Mouse (Mus musculus): ENCODE data around the gene Mocs3. TPM values are rescaled to one million over a fixed set of nuclear protein-coding genes. Genes with fewer than 3 reads are reported as not detected.
A peak's percentile ranks its signal among the peaks of the same experiment; 100 is the strongest.

Mocs3 gene
- polyA plus RNA-seq, 1 experiment: 11.4 TPM

DNA sequence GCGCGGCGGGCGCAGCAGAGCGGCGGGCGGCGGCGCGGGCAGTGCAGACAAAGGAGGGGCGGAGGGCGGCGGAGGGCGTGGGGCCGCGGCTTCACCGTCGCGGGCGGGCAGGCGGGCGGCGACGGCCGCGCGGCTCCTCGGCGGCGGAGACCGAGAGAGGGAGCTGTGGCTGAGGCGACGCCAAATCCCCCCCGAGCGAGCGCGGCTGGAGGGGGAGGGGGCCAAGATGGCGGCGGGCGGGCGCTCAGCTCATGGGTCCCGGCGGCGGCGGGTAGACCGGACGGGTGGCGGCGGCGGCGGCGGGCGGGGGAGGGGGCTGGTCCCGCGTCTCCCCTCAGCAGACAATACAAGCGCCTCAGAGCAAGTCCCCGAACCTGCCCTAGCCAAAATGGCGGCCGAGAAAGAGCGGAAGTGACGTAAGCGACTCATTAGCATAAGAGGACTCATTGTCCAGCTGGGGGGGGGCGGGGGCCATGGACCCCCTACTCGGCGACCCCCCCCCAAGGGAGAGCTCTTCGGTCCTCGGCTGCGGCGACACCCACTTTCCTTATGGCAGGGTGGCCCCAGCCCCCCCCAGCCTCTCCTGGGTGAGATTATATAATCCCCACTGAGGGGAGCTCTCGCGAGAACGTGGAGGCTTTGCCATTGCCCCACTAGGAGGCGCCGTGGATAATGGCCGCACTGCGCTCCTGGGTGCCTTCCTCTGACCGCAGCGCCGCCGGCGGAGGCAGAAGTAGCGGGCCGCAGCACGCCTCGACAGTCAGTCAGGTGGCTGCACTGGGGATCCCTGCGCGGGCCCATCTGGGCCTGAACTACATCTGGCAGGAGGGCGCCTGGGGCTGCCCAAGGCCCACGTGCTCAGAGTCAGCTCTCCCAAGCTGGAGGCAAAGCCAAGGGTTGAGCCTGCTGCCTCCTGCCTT lies 23.4 kb upstream of the Mocs3 start, which contains the start of gene Adnp:
Gene Adnp (minus strand): TSS at position 388 of the 920 bp plus-strand sequence.
- peaks cover 50% of the 10 kb centered on the region for H3K36me3 ChIP-seq (ENCODE audit: control insufficient read depth, insufficient read depth)

DNA sequence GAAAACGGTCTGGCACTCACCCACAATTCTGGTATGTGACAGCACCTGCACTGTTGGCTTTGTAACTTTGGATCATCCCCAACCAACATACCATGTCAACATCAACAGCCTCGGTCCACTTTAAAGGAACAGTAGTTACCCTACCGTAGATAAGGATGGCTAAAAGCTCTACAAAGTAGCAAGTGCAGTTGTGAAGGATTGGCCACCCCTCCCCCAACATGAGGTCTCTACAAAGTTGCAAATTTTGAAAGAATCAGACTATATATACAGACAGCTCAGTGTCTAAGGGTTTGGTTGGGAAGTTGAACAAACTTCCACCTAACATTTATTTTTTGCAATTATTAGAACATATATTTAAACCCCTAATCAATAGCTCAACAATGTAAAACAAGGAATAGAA lies 22.5 kb upstream of the Mocs3 start:
- Histone ChIP-seq H3K4me2 (ENCODE audit: low read depth) (no peak overlapping the region), H3K27me3 (ENCODE audit: control insufficient read depth, insufficient read depth, insufficient read length) (no peaks in the 10 kb centered on the region), H3K36me3 (ENCODE audit: control insufficient read depth, insufficient read depth) (peaks cover 58% of the 10 kb centered on the region), H3K4me3 (peak overlapping the region; percentile 77), H3K79me2 (ENCODE audit: control insufficient read depth, insufficient read depth) (peaks cover 33% of the 10 kb centered on the region), H3ac (ENCODE audit: control insufficient read depth, insufficient read length) (no peak overlapping the region)
- no peak for TF ChIP-seq REST (IDR thresholded peaks at IDR 0.05; ENCODE audit: insufficient read depth, insufficient read length)
- no peak for TF ChIP-seq CEBPB (IDR thresholded peaks at IDR 0.05; ENCODE audit: insufficient read depth, poor library complexity, severe bottlenecking)
- TF ChIP-seq SRF (IDR thresholded peaks at IDR 0.05; ENCODE audit: control insufficient read depth, insufficient read length, low read depth): no peak
- no peak for TF ChIP-seq POLR2AphosphoS2 (IDR thresholded peaks at IDR 0.05; ENCODE audit: insufficient read length, low read depth)
- TF ChIP-seq MYOG (IDR thresholded peaks at IDR 0.05; ENCODE audit: control insufficient read depth in 1 of 3, insufficient read depth in 1 of 3, insufficient read length in 2 of 3, low read depth in 2 of 3): no peak
- no peak for TF ChIP-seq USF1 (IDR thresholded peaks at IDR 0.05; ENCODE audit: low read depth)
- no peak for TF ChIP-seq TCF3 (IDR thresholded peaks at IDR 0.05; ENCODE audit: insufficient read length, low read depth)
- TF ChIP-seq TCF12 (IDR thresholded peaks at IDR 0.05; ENCODE audit: insufficient read depth, poor library complexity, severe bottlenecking): no peak
- no peak for TF ChIP-seq MYOD1 (IDR thresholded peaks at IDR 0.05; ENCODE audit: control insufficient read depth in 1 of 3, insufficient read length in 2 of 3, low read depth in 2 of 3)
- no peak for TF ChIP-seq POLR2A (IDR thresholded peaks at IDR 0.05; ENCODE audit: insufficient read length, low read depth)
- TF ChIP-seq E2F4 (IDR thresholded peaks at IDR 0.05; ENCODE audit: insufficient read depth): no peak
- no peak for TF ChIP-seq MAX (IDR thresholded peaks at IDR 0.05; ENCODE audit: low read depth)

More for the DNA sequence above, 23.4 kb upstream of the Mocs3 start, which contains the start of gene Adnp:
- Histone ChIP-seq H3K79me2 (ENCODE audit: control insufficient read depth, insufficient read depth) (peaks cover 42% of the 10 kb centered on the region), H3K4me2 (ENCODE audit: low read depth) (peak within 1 kb of the TSS; percentile 89), H3K27me3 (ENCODE audit: control insufficient read depth, insufficient read depth, insufficient read length) (no peaks in the 10 kb centered on the region), H3ac (ENCODE audit: control insufficient read depth, insufficient read length) (peak within 1 kb of the TSS; percentile 100), H3K4me3 (peak within 1 kb of the TSS; percentile 77)
- peak; percentile 70 for TF ChIP-seq POLR2AphosphoS2 (IDR thresholded peaks at IDR 0.05; ENCODE audit: insufficient read length, low read depth)
- TF ChIP-seq TCF3 (IDR thresholded peaks at IDR 0.05; ENCODE audit: insufficient read length, low read depth): no peak
- TF ChIP-seq MYOG (IDR thresholded peaks at IDR 0.05; ENCODE audit: control insufficient read depth in 1 of 3, insufficient read depth in 1 of 3, insufficient read length in 2 of 3, low read depth in 2 of 3): peak in 2 of 3 experiments; percentile 26 to 66
- no peak for TF ChIP-seq TCF12 (IDR thresholded peaks at IDR 0.05; ENCODE audit: insufficient read depth, poor library complexity, severe bottlenecking)
- TF ChIP-seq USF1 (IDR thresholded peaks at IDR 0.05; ENCODE audit: low read depth): peak; percentile 26
- peak; percentile 20 for TF ChIP-seq POLR2A (IDR thresholded peaks at IDR 0.05; ENCODE audit: insufficient read length, low read depth)
- TF ChIP-seq CEBPB (IDR thresholded peaks at IDR 0.05; ENCODE audit: insufficient read depth, poor library complexity, severe bottlenecking): no peak
- peak; percentile 42 for TF ChIP-seq SRF (IDR thresholded peaks at IDR 0.05; ENCODE audit: control insufficient read depth, insufficient read length, low read depth)
- peak in 2 of 3 experiments; percentile 51 for TF ChIP-seq MYOD1 (IDR thresholded peaks at IDR 0.05; ENCODE audit: control insufficient read depth in 1 of 3, insufficient read length in 2 of 3, low read depth in 2 of 3)
- TF ChIP-seq REST (IDR thresholded peaks at IDR 0.05; ENCODE audit: insufficient read depth, insufficient read length): no peak
- TF ChIP-seq MAX (IDR thresholded peaks at IDR 0.05; ENCODE audit: low read depth): no peak
- no peak for TF ChIP-seq E2F4 (IDR thresholded peaks at IDR 0.05; ENCODE audit: insufficient read depth)

DNA sequence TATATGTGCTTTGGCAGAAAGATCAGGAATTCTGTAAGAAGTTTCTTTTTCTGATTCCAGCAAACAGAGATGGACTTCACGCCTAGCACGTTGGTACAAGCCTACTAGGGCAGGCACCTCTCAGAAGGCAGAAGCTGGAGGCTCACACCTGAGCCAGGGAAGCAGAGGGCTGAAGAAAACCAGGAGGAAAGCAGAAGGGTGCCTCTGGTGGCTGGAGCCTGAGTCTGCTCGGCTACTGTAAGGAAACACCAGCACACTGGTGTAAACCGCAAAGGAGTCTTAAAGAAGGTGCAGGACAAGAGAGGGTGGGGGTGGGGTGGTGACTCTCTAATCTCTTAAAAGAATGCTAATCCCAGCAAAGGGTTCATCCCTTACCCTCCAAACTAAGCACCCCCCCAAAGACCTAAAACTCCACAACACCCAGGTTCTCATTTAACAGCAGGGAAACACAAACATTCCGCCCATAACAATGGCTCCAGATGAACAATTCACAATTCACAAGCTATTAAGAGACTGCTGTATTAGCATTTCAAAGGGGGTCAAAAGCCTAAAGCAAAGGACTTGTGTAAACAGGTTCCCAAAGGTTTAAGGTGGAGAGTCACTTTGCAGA lies 16.5 kb upstream of the Mocs3 start:
- H3K27me3 ChIP-seq (ENCODE audit: control insufficient read depth, insufficient read depth, insufficient read length): no peaks in the 10 kb centered on the region
- H3K4me3 ChIP-seq: no peak overlapping the region
- H3K4me2 ChIP-seq (ENCODE audit: low read depth): no peak overlapping the region
- H3K36me3 ChIP-seq (ENCODE audit: control insufficient read depth, insufficient read depth): peaks cover 52% of the 10 kb centered on the region
- H3K79me2 ChIP-seq (ENCODE audit: control insufficient read depth, insufficient read depth): no peaks in the 10 kb centered on the region
- TF ChIP-seq MYOD1 (IDR thresholded peaks at IDR 0.05; ENCODE audit: control insufficient read depth in 1 of 3, insufficient read length in 2 of 3, low read depth in 2 of 3): no peak
- TF ChIP-seq MAX (IDR thresholded peaks at IDR 0.05; ENCODE audit: low read depth): no peak
- no peak for TF ChIP-seq REST (IDR thresholded peaks at IDR 0.05; ENCODE audit: insufficient read depth, insufficient read length)
- no peak for TF ChIP-seq POLR2A (IDR thresholded peaks at IDR 0.05; ENCODE audit: insufficient read length, low read depth)
- no peak for TF ChIP-seq USF1 (IDR thresholded peaks at IDR 0.05; ENCODE audit: low read depth)
- no peak for TF ChIP-seq SRF (IDR thresholded peaks at IDR 0.05; ENCODE audit: control insufficient read depth, insufficient read length, low read depth)
- TF ChIP-seq MYOG (IDR thresholded peaks at IDR 0.05; ENCODE audit: control insufficient read depth in 1 of 3, insufficient read depth in 1 of 3, insufficient read length in 2 of 3, low read depth in 2 of 3): no peak
- no peak for TF ChIP-seq CEBPB (IDR thresholded peaks at IDR 0.05; ENCODE audit: insufficient read depth, poor library complexity, severe bottlenecking)
- TF ChIP-seq TCF12 (IDR thresholded peaks at IDR 0.05; ENCODE audit: insufficient read depth, poor library complexity, severe bottlenecking): no peak
- no peak for TF ChIP-seq E2F4 (IDR thresholded peaks at IDR 0.05; ENCODE audit: insufficient read depth)
- no peak for TF ChIP-seq POLR2AphosphoS2 (IDR thresholded peaks at IDR 0.05; ENCODE audit: insufficient read length, low read depth)
- TF ChIP-seq TCF3 (IDR thresholded peaks at IDR 0.05; ENCODE audit: insufficient read length, low read depth): no peak
- H3ac ChIP-seq (ENCODE audit: control insufficient read depth, insufficient read length): no peak overlapping the region

DNA sequence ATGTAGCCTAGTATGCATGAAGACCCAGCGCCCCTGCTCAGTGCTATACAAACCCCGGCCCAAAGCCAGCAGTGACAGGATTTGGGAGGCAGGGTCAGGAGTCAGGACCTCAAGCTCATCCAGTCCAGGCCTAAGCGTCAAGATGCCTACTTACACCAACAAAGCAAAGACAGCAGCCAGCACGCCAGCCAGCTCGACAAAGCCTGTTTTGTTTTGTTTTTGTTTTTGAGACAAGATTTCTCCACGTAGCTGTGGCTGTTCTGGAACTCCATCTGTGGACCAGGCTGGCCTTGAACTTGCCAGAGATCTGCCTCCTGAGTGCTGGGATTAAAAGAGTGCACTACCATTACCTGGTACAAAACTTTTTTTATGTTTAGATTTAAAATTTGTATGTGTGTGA lies 7.1 kb upstream of the Mocs3 start:
- Histone ChIP-seq H3K36me3 (ENCODE audit: control insufficient read depth, insufficient read depth) (peaks cover 31% of the 10 kb centered on the region), H3ac (ENCODE audit: control insufficient read depth, insufficient read length) (no peak overlapping the region), H3K4me2 (ENCODE audit: low read depth) (no peak overlapping the region), H3K4me3 (no peak overlapping the region), H3K27me3 (ENCODE audit: control insufficient read depth, insufficient read depth, insufficient read length) (no peaks in the 10 kb centered on the region), H3K79me2 (ENCODE audit: control insufficient read depth, insufficient read depth) (peaks cover 18% of the 10 kb centered on the region)
- TF ChIP-seq MYOD1 (IDR thresholded peaks at IDR 0.05; ENCODE audit: control insufficient read depth in 1 of 3, insufficient read length in 2 of 3, low read depth in 2 of 3) (no peak), POLR2AphosphoS2 (IDR thresholded peaks at IDR 0.05; ENCODE audit: insufficient read length, low read depth) (no peak), MAX (IDR thresholded peaks at IDR 0.05; ENCODE audit: low read depth) (no peak), USF1 (IDR thresholded peaks at IDR 0.05; ENCODE audit: low read depth) (no peak), TCF3 (IDR thresholded peaks at IDR 0.05; ENCODE audit: insufficient read length, low read depth) (no peak), E2F4 (IDR thresholded peaks at IDR 0.05; ENCODE audit: insufficient read depth) (no peak), POLR2A (IDR thresholded peaks at IDR 0.05; ENCODE audit: insufficient read length, low read depth) (no peak), MYOG (IDR thresholded peaks at IDR 0.05; ENCODE audit: control insufficient read depth in 1 of 3, insufficient read depth in 1 of 3, insufficient read length in 2 of 3, low read depth in 2 of 3) (no peak), SRF (IDR thresholded peaks at IDR 0.05; ENCODE audit: control insufficient read depth, insufficient read length, low read depth) (no peak)

Data from myocyte (in vitro differentiated cells).